Comparison of ENCODE assay signal across 16 mouse cellular contexts in the genomic region with DNA sequence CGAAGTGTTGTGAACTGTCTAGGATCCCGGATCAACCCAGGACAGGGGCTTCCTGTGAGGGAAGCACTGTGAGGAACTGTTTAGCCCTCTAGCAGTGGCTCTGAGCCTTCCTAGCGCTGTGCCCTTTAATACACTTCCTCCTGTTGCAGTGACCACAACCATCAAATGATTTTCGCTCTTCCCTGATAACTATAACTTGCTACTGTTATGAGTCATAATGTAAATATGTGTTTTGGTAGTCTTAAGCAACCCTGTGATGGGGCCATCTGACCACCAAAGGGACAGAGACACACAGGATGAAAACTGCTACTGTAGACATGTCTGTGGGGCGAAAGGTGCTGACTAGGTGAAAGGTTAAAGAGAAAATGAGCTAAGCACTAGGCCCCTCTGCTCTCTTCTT.
DNase-seq lines count a peak whose midpoint lies in the region; ATAC-seq and TF ChIP-seq lines count a peak whose summit lies in the region.
"Had no signal": no experiment of that assay in that cellular context is flagged by ENCODE, and none has a peak within 500 bp of the region (broad histone marks: within the 10 kb centered on the region; RNA-seq: fewer than 3 reads in every experiment).

No protein-coding gene starts in this region.

- H3ac ChIP-seq in myocyte (ENCODE audit: control insufficient read depth, insufficient read length) = no peak overlapping the region

- POLR2A ChIA-PET in Patski (lab: Charles Lee) = interaction anchor here (0.6 to 1.3 kb wide), 2 partner anchors 185 to 1671 kb away, joined by 3 read pairs; no protein-coding TSS in a partner anchor

- in situ Hi-C loops in Patski (cut with MboI; ENCODE audit: low pct_unique_long_range_greater_than_20kb) = no loop called here

- peaks cover 38% of the 10 kb centered on the region; the same call in 1 of the 2 replicates for H3K79me2 ChIP-seq in liver, adult 2 months (ENCODE audit: control insufficient read depth, insufficient read depth, low read length)
- H3K79me2 ChIP-seq in myocyte (ENCODE audit: control insufficient read depth, insufficient read depth) = peaks cover 53% of the 10 kb centered on the region

- H3K9me3 ChIP-seq in liver, embryonic 11.5 days (ENCODE audit: control insufficient read depth, low read length) = no peaks in the 10 kb centered on the region
- H3K9me3 ChIP-seq in intestine, postnatal 0 days (ENCODE audit: control insufficient read depth) = no peaks in the 10 kb centered on the region
- H3K9me3 ChIP-seq: embryonic facial prominence, embryonic 10.5 days; limb, embryonic 12.5 days had no signal

- no peak for TF ChIP-seq CTCF in liver, adult 2 months (IDR thresholded peaks at IDR 0.05; ENCODE audit: low read depth, low read length)
- no peak for TF ChIP-seq CTCF in Patski (IDR thresholded peaks at IDR 0.05)
- no peak for TF ChIP-seq CTCF in intestine, postnatal 0 days (IDR thresholded peaks at IDR 0.05; ENCODE audit: low read depth)

- DNase-seq in liver, adult 2 months (ENCODE audit: extremely low read depth, low read depth, low spot score) = peak; percentile 38
- no peak for DNase-seq in liver, embryonic 11.5 days (ENCODE audit: low spot score)
- DNase-seq in Patski (ENCODE audit: low read depth, low spot score) = no peak
- DNase-seq in adrenal gland, adult 8-10 months = no peak
- no peak for DNase-seq in frontal cortex, postnatal 14 days (ENCODE audit: low spot score in 2 of 2)
- DNase-seq: cerebellum, adult 18-20 months; kidney, postnatal 14 days; layer of hippocampus, postnatal 36 days; right cerebral cortex, adult 18-20 months; thymus, adult 18-20 months had no signal

- H3K4me2 ChIP-seq in liver, embryonic 11.5 days = no peak overlapping the region
- H3K4me2 ChIP-seq in intestine, postnatal 0 days (replicated peaks; ENCODE audit: low read depth) = no peak overlapping the region
- peak overlapping the region; percentile 35 for H3K4me2 ChIP-seq in myocyte (ENCODE audit: low read depth)
- H3K4me2 ChIP-seq: hindbrain, embryonic 14.5 days; limb, embryonic 12.5 days had no signal

- peaks cover 10% of the 10 kb centered on the region for H3K4me1 ChIP-seq in liver, adult 2 months (ENCODE audit: control insufficient read depth, insufficient read depth, low read length)
- H3K4me1 ChIP-seq in liver, embryonic 11.5 days (replicated peaks; ENCODE audit: control insufficient read depth, insufficient read depth, low read length) = 0 out of 2 replicates have a peak, but pooled peaks cover 2% of the 10 kb centered on the region
- no peaks in the 10 kb centered on the region for H3K4me1 ChIP-seq in intestine, postnatal 0 days (replicated peaks; ENCODE audit: control insufficient read depth, insufficient read depth, low read length)

- no peaks in the 10 kb centered on the region for H3K27me3 ChIP-seq in liver, adult 2 months (ENCODE audit: control insufficient read depth, insufficient read depth, low read length)
- no peaks in the 10 kb centered on the region for H3K27me3 ChIP-seq in liver, embryonic 11.5 days (replicated peaks; ENCODE audit: control insufficient read depth, insufficient read depth, low read length)
- H3K27me3 ChIP-seq in Patski (no peaks in the 10 kb centered on the region), myocyte (ENCODE audit: control insufficient read depth, insufficient read depth, insufficient read length) (no peaks in the 10 kb centered on the region)
- H3K27me3 ChIP-seq in intestine, postnatal 0 days (replicated peaks; ENCODE audit: control insufficient read depth, insufficient read depth, low read length) = no peaks in the 10 kb centered on the region
- H3K27me3 ChIP-seq: limb, embryonic 12.5 days had no signal

- no peak overlapping the region for H3K27ac ChIP-seq in liver, adult 2 months (replicated peaks; ENCODE audit: insufficient read depth, low read depth, low read length)
- H3K27ac ChIP-seq in liver, embryonic 11.5 days (ENCODE audit: low read depth, low read length) = no peak overlapping the region
- no peak overlapping the region for H3K27ac ChIP-seq in intestine, postnatal 0 days (ENCODE audit: low read depth, low read length)
- H3K27ac ChIP-seq: embryonic facial prominence, embryonic 10.5 days; hindbrain, embryonic 14.5 days; limb, embryonic 12.5 days had no signal

- CTCF ChIA-PET in Patski (lab: Charles Lee) = interaction anchor here (1.3 to 1.7 kb wide), 2 partner anchors 11 to 356 kb away, joined by 3 to 5 read pairs; no protein-coding TSS in a partner anchor

- no peak for TF ChIP-seq POLR2A in liver, adult 2 months (IDR thresholded peaks at IDR 0.05; ENCODE audit: extremely low read depth, insufficient read depth, low read length)
- no peak for TF ChIP-seq POLR2A in myocyte (IDR thresholded peaks at IDR 0.05; ENCODE audit: insufficient read length, low read depth)

- H3K9ac ChIP-seq in liver, adult 2 months (ENCODE audit: low read depth, low read length) = no peak overlapping the region
- no peak overlapping the region for H3K9ac ChIP-seq in liver, embryonic 11.5 days (ENCODE audit: low read depth, low read length)
- no peak overlapping the region for H3K9ac ChIP-seq in intestine, postnatal 0 days (ENCODE audit: low read depth, low read length)
- H3K9ac ChIP-seq: hindbrain, embryonic 14.5 days; limb, embryonic 12.5 days had no signal

- 33% methylated on average over 5 of the region's 5 CpGs for WGBS in liver, adult 2 months
- 49% methylated on average over 5 of the region's 5 CpGs for WGBS in liver, embryonic 11.5 days
- WGBS in intestine, postnatal 0 days = 57% methylated on average over 5 of the region's 5 CpGs

- no peak for ATAC-seq in liver, embryonic 11.5 days (replicated peaks; ENCODE audit: low FRiP score)
- peak; percentile 27 for ATAC-seq in Patski
- peak; percentile 28; the same call in 1 of the 2 replicates for ATAC-seq in intestine, postnatal 0 days
- ATAC-seq in cerebellum, adult (ENCODE audit: insufficient number of reproducible peaks, low FRiP score, low TSS enrichment) = no peak

- no peak overlapping the region for H3K4me3 ChIP-seq in liver, adult 2 months (ENCODE audit: insufficient read depth, low read depth, low read length)
- H3K4me3 ChIP-seq in liver, embryonic 11.5 days (ENCODE audit: low read depth, low read length) = no peak overlapping the region
- no peak overlapping the region for H3K4me3 ChIP-seq in intestine, postnatal 0 days (ENCODE audit: low read depth, low read length)
- no peak overlapping the region for H3K4me3 ChIP-seq in myocyte
- H3K4me3 ChIP-seq: embryonic facial prominence, embryonic 10.5 days; limb, embryonic 12.5 days had no signal

- peaks cover 2% of the 10 kb centered on the region; the same call in 1 of the 2 replicates for H3K36me3 ChIP-seq in liver, adult 2 months (ENCODE audit: control insufficient read depth, insufficient read depth, low read length)
- H3K36me3 ChIP-seq in liver, embryonic 11.5 days (ENCODE audit: control insufficient read depth, insufficient read depth, low read length) = no peaks in the 10 kb centered on the region
- H3K36me3 ChIP-seq in intestine, postnatal 0 days (ENCODE audit: control insufficient read depth, insufficient read depth) = no peaks in the 10 kb centered on the region
- no peaks in the 10 kb centered on the region for H3K36me3 ChIP-seq in myocyte (ENCODE audit: control insufficient read depth, insufficient read depth)
- H3K36me3 ChIP-seq: limb, embryonic 12.5 days had no signal

TF ChIP-seq in myocyte, 11 proteins besides CTCF, POLR2A, EP300 and RAD21:
- TF ChIP-seq CEBPB (IDR thresholded peaks at IDR 0.05; ENCODE audit: insufficient read depth, poor library complexity, severe bottlenecking) (peak; percentile 86), TCF12 (IDR thresholded peaks at IDR 0.05; ENCODE audit: insufficient read depth, poor library complexity, severe bottlenecking) (no peak), MYOG (IDR thresholded peaks at IDR 0.05; ENCODE audit: control insufficient read depth in 1 of 3, insufficient read depth in 1 of 3, insufficient read length in 2 of 3, low read depth in 2 of 3) (no peak)
TF ChIP-seq in myocyte: peak in this region for 1.

Comparison
In these comparisons a context has a peak if more than half of its experiments do, and no peak if none do; other contexts are left out.
1. ATAC-seq: peak in Patski (single experiment) and intestine, postnatal 0 days (single experiment); none in liver, embryonic 11.5 days (single experiment) and cerebellum, adult (single experiment).